Comparison of ENCODE assay signal across 22 mouse cellular contexts in the genomic region with DNA sequence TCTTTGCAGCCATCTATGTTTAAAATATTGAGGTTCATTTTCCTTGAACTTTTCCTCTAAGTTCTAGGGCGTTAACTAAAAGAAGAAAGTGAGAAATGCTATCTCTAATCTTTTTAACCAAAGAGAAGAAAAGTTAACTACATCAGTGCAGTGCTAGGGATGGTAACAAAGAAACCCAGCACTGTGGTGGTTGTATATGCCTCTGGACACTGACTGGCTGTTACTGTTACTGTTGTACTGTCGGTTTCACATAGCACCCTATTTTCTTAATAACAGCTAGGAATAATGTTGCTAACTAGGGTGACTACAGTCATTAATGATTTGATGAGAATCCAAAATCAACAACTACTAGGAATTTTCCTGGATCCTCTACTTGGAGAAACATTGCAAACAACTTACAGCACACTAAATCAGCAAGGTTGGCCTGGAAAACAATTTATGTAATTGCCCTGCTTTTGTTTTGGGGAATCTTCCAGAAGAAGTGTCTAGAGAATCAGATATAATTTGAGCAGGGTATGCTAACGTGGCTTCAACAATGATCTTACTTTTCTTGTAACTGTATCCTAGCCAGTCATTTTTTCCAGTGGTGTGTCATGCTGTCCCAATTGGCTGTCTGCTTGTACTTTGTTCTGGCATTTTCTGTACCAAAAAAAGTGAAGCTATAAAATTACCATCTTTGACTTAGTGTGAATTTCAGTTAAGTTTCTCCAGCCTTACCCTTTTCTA. TPM values are rescaled to one million over a fixed set of nuclear protein-coding genes. Genes with fewer than 3 reads are reported as not detected.
A peak's percentile ranks its signal among the peaks of the same experiment; 100 is the strongest.
DNase-seq lines count a peak whose midpoint lies in the region; ATAC-seq and TF ChIP-seq lines count a peak whose summit lies in the region.
"Had no signal": no experiment of that assay in that cellular context is flagged by ENCODE, and none has a peak within 500 bp of the region (broad histone marks: within the 10 kb centered on the region; RNA-seq: fewer than 3 reads in every experiment).

No protein-coding gene starts in this region.

- DNase-seq in gastrocnemius, adult 18-20 months (ENCODE audit: low spot score), result peak; percentile 53
- DNase-seq in gastrocnemius, postnatal 36 days, result no peak
- DNase-seq in lung, adult 2 months, result no peak
- DNase-seq in c-Kit-positive CD71-positive TER-119-positive erythroid progenitor cells, embryonic 14.5 days (ENCODE audit: low spot score), result no peak
- DNase-seq: adrenal gland, adult 8-10 months; cerebellum, adult 18-20 months; cerebellum, postnatal 14 days; kidney, postnatal 36 days; layer of hippocampus, postnatal 36 days; thymus, adult 18-20 months; thymus, postnatal 36 days had no signal

- H3K9me3 ChIP-seq in heart, embryonic 15.5 days (replicated peaks), result no peaks in the 10 kb centered on the region
- H3K9me3 ChIP-seq in heart, embryonic 11.5 days (replicated peaks; ENCODE audit: control insufficient read depth, low read length), result no peaks in the 10 kb centered on the region
- no peaks in the 10 kb centered on the region for H3K9me3 ChIP-seq in lung, embryonic 15.5 days
- H3K9me3 ChIP-seq: embryonic facial prominence, embryonic 13.5 days; midbrain, embryonic 10.5 days; neural tube, embryonic 15.5 days had no signal

- H3K27me3 ChIP-seq in heart, embryonic 15.5 days, result no peaks in the 10 kb centered on the region
- H3K27me3 ChIP-seq in heart, embryonic 11.5 days (ENCODE audit: control insufficient read depth, insufficient read depth, low read length), result no peaks in the 10 kb centered on the region
- H3K27me3 ChIP-seq in lung, embryonic 15.5 days, result no peaks in the 10 kb centered on the region
- H3K27me3 ChIP-seq: embryonic facial prominence, embryonic 13.5 days; neural tube, embryonic 15.5 days had no signal

- intact Hi-C loops in gastrocnemius, postnatal 36 days (cut with DNase I), result no loop called here

- 57% methylated on average over 3 of the region's 3 CpGs for WGBS in heart, embryonic 15.5 days
- WGBS in heart, embryonic 11.5 days (ENCODE audit: insufficient replicate concordance), result 71% methylated on average over 3 of the region's 3 CpGs
- WGBS in lung, embryonic 15.5 days, result 45% methylated on average over 3 of the region's 3 CpGs
- 60% methylated on average over 3 of the region's 3 CpGs for WGBS in lung, adult 2 months

- no peak overlapping the region for H3K4me2 ChIP-seq in heart, embryonic 15.5 days
- no peak overlapping the region for H3K4me2 ChIP-seq in heart, embryonic 11.5 days
- H3K4me2 ChIP-seq in lung, embryonic 15.5 days, result no peak overlapping the region
- H3K4me2 ChIP-seq: embryonic facial prominence, embryonic 13.5 days; neural tube, embryonic 15.5 days had no signal

- no peaks in the 10 kb centered on the region for H3K36me3 ChIP-seq in heart, embryonic 15.5 days
- no peaks in the 10 kb centered on the region for H3K36me3 ChIP-seq in heart, embryonic 11.5 days (ENCODE audit: control insufficient read depth, insufficient read depth, low read length)
- no peaks in the 10 kb centered on the region for H3K36me3 ChIP-seq in lung, embryonic 15.5 days
- H3K36me3 ChIP-seq: embryonic facial prominence, embryonic 13.5 days; midbrain, embryonic 10.5 days; neural tube, embryonic 15.5 days had no signal

- no peaks in the 10 kb centered on the region for H3K4me1 ChIP-seq in heart, embryonic 15.5 days (replicated peaks)
- H3K4me1 ChIP-seq in heart, embryonic 11.5 days (ENCODE audit: control insufficient read depth, insufficient read depth, low read length), result no peaks in the 10 kb centered on the region
- no peaks in the 10 kb centered on the region for H3K4me1 ChIP-seq in lung, embryonic 15.5 days
- no peaks in the 10 kb centered on the region for H3K4me1 ChIP-seq in lung, adult 2 months (ENCODE audit: control insufficient read depth, insufficient read depth, low read length)
- no peaks in the 10 kb centered on the region for H3K4me1 ChIP-seq in embryonic fibroblast, embryonic 13.5 days (ENCODE audit: control insufficient read depth, insufficient read depth, low read length)
- H3K4me1 ChIP-seq: midbrain, embryonic 10.5 days; neural tube, embryonic 15.5 days had no signal

- TF ChIP-seq POLR2A in lung, adult 2 months (IDR thresholded peaks at IDR 0.05; ENCODE audit: borderline replicate concordance, extremely low read depth, low read depth, low read length), result no peak
- no peak for TF ChIP-seq POLR2A in embryonic fibroblast, embryonic 13.5 days (IDR thresholded peaks at IDR 0.05; ENCODE audit: low read depth, low read length)

- H3K4me3 ChIP-seq in heart, embryonic 15.5 days, result no peak overlapping the region
- no peak overlapping the region for H3K4me3 ChIP-seq in heart, embryonic 11.5 days (ENCODE audit: low read depth, low read length)
- no peak overlapping the region for H3K4me3 ChIP-seq in lung, embryonic 15.5 days
- no peak overlapping the region for H3K4me3 ChIP-seq in lung, adult 2 months (replicated peaks; ENCODE audit: extremely low read depth, low read depth, low read length)
- H3K4me3 ChIP-seq in embryonic fibroblast, embryonic 13.5 days (ENCODE audit: insufficient read depth, low read length), result no peak overlapping the region
- H3K4me3 ChIP-seq: embryonic facial prominence, embryonic 13.5 days; midbrain, embryonic 10.5 days; neural tube, embryonic 15.5 days had no signal

- no peak for ATAC-seq in heart, embryonic 15.5 days (replicated peaks; ENCODE audit: insufficient number of reproducible peaks, insufficient read depth, low FRiP score, low read depth)
- ATAC-seq in heart, embryonic 11.5 days (replicated peaks; ENCODE audit: insufficient number of reproducible peaks, low FRiP score, low TSS enrichment), result no peak
- peak; percentile 35; the same call in 1 of the 2 replicates for ATAC-seq in lung, embryonic 15.5 days (ENCODE audit: borderline replicate concordance, extremely low read depth, low FRiP score, low TSS enrichment)
- ATAC-seq: forebrain, embryonic 14.5 days; hindbrain, postnatal 0 days; intestine, embryonic 16.5 days; midbrain, embryonic 16.5 days had no signal

- H3K9ac ChIP-seq in heart, embryonic 15.5 days, result no peak overlapping the region
- H3K9ac ChIP-seq in heart, embryonic 11.5 days (ENCODE audit: low read depth, low read length), result no peak overlapping the region
- H3K9ac ChIP-seq in lung, embryonic 15.5 days, result no peak overlapping the region
- H3K9ac ChIP-seq: embryonic facial prominence, embryonic 13.5 days; neural tube, embryonic 15.5 days had no signal

- no peak for TF ChIP-seq CTCF in lung, adult 2 months (IDR thresholded peaks at IDR 0.05; ENCODE audit: insufficient read depth, low read length)
- TF ChIP-seq CTCF in embryonic fibroblast, embryonic 13.5 days (IDR thresholded peaks at IDR 0.05; ENCODE audit: borderline replicate concordance, insufficient read depth, low read length), result no peak

- peak overlapping the region; percentile 18; the same call in 1 of the 2 replicates for H3K27ac ChIP-seq in heart, embryonic 15.5 days
- H3K27ac ChIP-seq in heart, embryonic 11.5 days (ENCODE audit: low read depth, low read length), result no peak overlapping the region
- H3K27ac ChIP-seq in lung, embryonic 15.5 days, result peak overlapping the region; percentile 12; the same call in 1 of the 2 replicates
- peak overlapping the region; percentile 78 for H3K27ac ChIP-seq in embryonic fibroblast, embryonic 13.5 days (ENCODE audit: insufficient read depth, low read length)
- H3K27ac ChIP-seq: embryonic facial prominence, embryonic 13.5 days; hindbrain, postnatal 0 days; midbrain, embryonic 10.5 days; neural tube, embryonic 15.5 days had no signal

RNA-seq across cellular contexts. Expression of gene Col3a1, which starts 11.8 kb away (rescaled TPM):
- total RNA-seq in gastrocnemius, adult 18-20 months (2021), result 10 to 100 TPM; 72.3 to 85.2 TPM
- 100 to 1,000 TPM; 366 to 551 TPM for total RNA-seq in gastrocnemius, postnatal 36 days (2021)
- 1,051 and 1,364 TPM in 2 replicates for polyA plus RNA-seq in heart, embryonic 15.5 days (2015; fragmentation: Nextera tagmentation; extraction: Ambion mirVana)
- polyA plus RNA-seq in heart, embryonic 11.5 days (2014; fragmentation: Nextera tagmentation; extraction: Ambion mirVana), result 316 and 413 TPM in 2 replicates
- 1,473 and 1,574 TPM in 2 replicates for polyA plus RNA-seq in lung, embryonic 15.5 days (2015; fragmentation: Nextera tagmentation; extraction: Ambion mirVana)
- polyA plus RNA-seq in lung, adult 2 months (2012; rRNA removed), result 94.4 and 128 TPM in 2 replicates
- polyA plus RNA-seq in embryonic fibroblast, embryonic 13.5 days (2011; ENCODE audit: insufficient read length, low read depth, missing spikeins), result 1,952 and 4,064 TPM in 2 replicates
